Mouse (Mus musculus): ENCODE results near the gene Asb17.

- no peak for TF ChIP-seq CTCF (IDR thresholded peaks at IDR 0.05; ENCODE audit: insufficient read depth, low read length)
- no peak for TF ChIP-seq POLR2A (IDR thresholded peaks at IDR 0.05; ENCODE audit: borderline replicate concordance, extremely low read depth, low read depth, low read length)
These were observed 23.4 kb downstream of the Asb17 start for GRCm38 (mm10) chr3:153867149-153868136.

Data from lung, adult 2 months (tissue).